Mouse (Mus musculus) heart, postnatal 25 days (tissue): Measurements from ENCODE around the gene Csdc2. TPM values are rescaled to one million over a fixed set of nuclear protein-coding genes. Genes with fewer than 3 reads are reported as not detected.
A peak's percentile ranks its signal among the peaks of the same experiment; 100 is the strongest.
"Not testable (repeated sequence)": the region's sequence is repeated elsewhere in the genome, so short reads cannot be mapped to it uniquely, and the experiment has no call there.

Source experiments
- DNase-seq: peaks from one replicate; pipeline ENCODE4 v3.0.0; 2022; ENCODE audit warnings: low spot score
- intact Hi-C: fragments of 180-260 bp; cut with DNase I; formaldehyde crosslinking; loops from one replicate; pipeline ENCODE4 v1.15.1; 2025
- total RNA-seq, 2 experiments: library from RNA; stranded (reverse); gene quantifications; 2 replicates each; pipeline ENCODE4 v1.2.3; 2021

Csdc2 gene
- 10 to 100 TPM; 73.5 to 87.5 TPM for total RNA-seq

DNA sequence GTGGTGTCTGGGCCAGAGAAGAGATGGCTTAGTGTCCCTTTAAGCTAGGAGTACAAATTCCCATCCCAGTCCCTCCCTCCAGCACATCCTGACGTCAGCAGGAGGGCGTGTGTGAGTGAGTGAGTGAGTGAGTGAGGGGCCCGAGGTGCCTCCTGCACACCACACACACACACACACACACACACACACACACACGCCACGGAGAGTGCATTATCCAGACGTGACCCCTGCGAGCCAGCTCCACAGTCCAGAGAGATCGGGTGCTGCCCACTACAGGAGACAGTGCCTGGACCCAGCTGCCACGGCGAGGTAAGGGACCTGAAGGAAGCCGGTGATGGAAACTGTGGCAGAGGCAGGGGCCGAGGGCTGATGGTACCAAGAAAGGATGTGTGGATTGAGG, at the start of gene Csdc2:
Gene Csdc2, plus strand, starts transcription at position 81 of the 400 bp plus-strand sequence.
- intact Hi-C loops: no loop called here

DNA sequence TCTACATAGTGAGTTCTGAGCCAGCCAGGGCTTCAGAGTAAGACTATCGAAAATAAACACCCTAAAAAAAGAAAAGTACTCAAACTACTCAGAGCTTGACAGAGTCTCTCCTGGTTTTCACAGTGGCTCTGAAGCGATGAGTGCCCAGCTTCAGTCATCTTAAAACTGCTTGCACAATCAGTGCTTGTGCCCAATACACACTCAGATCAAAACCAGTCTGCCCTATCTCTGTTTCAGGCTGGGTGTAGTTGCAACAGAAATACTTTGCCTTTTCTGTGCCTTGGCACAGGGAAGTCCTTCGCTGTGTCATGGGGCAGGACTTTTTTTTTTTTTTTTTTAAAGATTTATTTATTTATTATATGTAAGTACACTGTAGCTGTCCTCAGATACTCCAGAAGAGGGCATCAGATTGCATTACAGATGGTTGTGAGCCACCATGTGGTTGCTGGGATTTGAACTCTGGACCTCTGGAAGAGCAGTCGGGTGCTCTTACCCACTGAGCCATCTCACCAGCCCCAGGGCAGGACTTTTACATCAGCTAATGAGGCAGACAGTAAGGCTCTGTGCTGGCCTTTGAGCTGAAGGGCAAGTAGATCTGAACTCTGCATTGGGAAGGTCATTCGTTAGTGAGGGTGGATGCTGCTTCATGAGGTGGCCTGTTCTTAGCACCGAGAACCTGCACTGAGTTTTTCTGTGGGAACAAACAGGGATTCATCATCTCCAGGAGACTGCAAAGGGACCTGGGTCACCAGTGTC, 49.6 kb upstream of the Csdc2 start:
- no peak for DNase-seq
- intact Hi-C loops: no loop called here

More for the DNA sequence above, at the start of gene Csdc2:
- peak; percentile 42 for DNase-seq

DNA sequence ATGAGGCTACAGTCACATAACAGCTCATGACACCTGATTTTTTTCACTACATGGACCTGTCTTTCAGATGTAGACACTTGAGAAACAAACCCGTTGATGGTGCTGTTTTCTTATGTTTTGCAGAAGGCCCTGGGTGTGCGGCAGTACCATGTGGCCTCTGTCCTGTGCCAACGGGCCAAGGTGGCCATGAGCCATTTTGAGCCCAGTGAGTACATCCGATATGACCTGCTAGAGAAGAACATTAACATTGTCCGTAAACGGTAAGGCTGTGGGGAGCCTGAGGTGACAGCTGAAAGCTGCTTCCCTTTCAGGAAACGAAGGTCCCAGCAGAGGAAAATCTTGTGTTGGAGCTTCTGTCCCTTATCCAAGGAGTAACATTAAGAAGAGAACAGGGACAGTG, 47.4 kb upstream of the Csdc2 start:
- DNase-seq: no peak
- intact Hi-C loops: no loop called here

DNA sequence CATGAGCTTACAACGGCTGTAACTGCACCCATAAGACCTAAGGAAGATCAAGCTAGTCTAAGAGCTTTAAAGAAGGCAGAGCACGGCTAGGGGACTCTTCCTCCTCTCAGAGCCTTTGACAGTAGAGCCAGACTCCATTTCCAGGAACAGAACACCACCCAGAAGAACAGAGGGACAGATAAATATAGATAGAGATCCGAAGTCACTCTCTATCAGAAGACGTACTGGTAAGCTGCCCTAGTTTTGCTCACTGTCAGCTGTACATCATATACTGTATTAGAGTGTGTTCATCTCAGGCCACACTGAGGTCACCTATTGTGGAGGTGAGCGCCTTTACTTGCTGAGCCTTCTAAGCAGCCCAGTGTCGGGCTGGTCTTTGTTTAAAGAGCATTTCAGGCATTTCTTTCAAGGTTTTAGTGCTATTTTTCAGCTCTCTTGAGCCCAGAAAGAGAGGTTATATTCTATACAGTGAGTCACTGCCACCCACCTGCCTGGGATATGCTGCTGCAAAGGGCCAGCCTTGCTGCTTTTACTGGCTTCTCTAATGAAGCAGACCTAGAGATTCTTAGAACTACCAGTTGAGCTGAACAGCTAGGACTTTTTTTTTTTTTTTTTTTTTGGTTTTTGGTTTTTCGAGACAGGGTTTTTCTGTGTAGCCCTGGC, 45.3 kb upstream of the Csdc2 start:
- no peak for DNase-seq
- intact Hi-C loops: no loop called here

DNA sequence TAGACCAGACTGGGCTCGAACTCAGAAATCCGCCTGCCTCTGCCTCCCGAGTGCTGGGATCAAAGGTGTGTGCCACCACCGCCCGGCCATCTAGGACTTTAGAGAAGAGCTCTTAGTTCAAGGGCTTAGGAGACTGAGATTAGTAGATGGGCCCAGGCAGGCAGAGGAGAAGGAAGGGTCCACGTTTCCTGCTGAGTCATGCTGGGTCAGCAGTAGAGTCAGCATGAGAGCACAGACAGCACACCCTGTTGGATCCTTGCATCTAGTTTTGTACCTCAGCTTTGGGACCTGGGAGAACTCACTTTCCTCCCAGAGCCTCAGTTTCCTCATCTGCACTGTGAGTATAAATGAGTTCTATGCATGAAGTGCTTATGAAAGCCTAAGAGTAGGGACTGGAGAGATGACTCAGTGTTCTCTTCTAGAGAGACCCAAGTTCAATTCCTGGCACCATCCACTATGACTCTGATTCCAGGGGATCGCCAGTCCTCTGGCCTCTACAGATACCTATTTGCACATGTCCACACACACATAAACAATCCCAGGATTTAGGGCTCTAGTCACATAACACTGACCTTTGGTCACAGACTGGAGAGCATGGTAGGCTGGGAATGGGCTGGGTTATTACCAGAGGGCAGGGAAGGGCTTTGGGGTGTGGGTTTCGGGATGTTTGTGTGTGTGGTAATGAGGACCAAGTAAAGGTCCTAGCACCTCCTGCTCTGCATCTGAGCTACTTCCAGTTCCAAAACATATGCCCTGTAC, 44.6 kb upstream of the Csdc2 start:
- no peak for DNase-seq
- intact Hi-C loops: no loop called here

DNA sequence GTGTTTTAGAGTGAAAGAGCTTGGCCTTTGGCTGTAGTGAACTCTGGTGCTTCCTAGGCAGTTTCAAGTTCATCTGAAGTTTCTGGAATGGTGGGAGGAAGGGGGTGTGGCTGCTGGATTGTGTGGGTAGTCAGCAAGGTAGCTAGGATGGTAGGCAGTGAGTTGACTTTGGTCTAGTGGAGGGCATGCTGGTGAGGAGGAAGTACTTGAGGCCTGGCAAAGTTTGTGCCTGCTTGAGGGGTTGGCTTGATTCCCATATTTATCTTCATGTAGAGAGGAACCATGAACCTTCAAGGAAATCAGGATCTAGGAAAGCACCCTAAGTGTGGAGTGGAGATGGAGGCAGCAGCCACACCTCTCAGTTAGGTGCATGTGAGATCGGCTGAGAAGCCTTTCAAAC, 42.6 kb upstream of the Csdc2 start:
- no peak for DNase-seq
- intact Hi-C loops: no loop called here

DNA sequence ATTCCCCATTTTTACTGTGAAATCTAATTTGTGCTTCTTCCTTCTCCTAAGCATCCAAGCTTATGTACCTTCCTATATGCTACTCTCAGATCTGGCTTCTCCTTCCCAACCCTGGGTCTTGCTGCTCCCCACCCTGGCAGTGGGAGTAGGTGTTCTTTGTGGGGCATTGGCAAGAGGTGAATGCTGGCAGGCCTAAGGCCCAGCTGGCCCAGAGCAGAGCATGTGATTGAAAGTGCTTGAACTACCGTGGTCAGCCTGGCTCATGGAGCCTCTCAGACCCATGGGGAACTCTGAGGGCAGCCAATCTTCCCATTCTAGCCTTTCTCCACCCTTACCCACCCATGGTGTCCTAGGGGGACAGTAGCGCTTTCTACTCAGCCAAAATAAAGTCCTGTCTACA, 40.2 kb upstream of the Csdc2 start:
- intact Hi-C loops: no loop called here
- no peak for DNase-seq

DNA sequence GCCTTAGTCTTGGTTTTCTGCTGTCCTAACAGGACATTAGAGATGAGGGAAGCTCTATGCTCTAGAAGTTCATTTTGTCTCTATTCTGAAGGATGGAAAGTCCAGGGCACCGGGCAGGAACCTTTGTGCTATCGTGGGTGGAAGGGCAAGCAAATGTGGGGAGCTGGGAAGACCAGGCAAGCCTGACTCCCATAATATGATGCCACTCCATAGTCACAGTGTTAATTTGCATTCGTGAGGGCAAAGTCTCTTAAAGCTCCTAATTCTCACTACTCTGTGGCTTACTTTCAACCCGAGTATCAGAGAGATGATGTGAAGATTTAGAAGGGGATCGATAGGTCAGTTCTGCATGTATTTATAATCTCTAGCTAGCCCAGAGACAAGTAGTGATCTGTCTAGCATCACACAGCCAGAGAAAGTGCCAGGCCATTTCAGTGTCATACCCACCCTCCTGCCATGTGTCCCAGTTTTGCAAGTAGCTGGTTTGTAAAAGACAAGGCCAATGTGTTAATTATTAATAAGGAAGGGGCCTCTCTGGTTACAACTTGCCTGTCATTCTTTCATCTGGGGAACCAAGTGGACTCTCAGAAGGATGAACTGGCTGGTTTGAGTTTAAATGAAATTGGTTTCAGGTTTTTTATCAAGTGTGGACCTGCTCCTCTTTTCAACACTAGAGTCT, 38.8 kb upstream of the Csdc2 start:
- intact Hi-C loops: no loop called here
- no peak for DNase-seq

DNA sequence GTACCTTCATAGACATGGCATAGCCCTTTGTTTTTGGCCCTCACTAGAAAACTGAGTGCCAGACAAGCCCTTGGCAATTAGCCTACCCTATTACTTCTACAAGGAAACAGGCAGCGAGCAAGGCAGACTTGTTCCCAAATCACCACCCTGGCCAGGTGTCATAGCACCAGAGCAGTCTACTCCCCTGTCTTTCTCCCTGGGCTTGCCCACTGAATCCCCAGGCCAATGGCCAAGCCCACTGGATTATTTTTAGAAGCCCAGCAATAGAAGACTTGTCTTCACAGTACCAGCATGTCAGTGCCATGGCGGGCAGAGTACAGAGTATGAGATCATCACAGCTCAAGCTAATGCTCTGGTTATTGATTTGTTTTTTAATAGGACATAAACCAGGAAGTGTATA, 37.8 kb upstream of the Csdc2 start:
- DNase-seq: no peak
- intact Hi-C loops: no loop called here

DNA sequence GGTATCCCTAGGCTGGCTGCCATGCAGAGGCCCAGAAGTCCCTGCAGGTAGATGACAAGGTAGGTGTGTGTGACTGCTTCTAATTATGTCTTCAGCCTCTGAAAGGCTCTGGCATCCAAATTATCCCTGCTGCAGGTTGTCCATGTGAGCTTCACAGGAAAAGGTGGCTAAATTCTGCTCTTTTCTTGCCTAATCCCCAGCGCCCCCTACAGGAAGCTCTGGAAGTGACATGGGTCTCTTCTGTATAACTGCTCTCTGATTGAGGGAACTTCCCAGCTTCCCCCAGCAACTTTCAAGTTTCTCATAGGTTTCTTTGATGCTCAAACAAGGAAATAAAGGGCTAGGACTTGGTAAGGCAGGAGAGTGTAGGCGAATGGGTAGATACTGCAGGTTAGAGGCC, 31.6 kb upstream of the Csdc2 start:
- intact Hi-C loops: loop anchor here (2.0 kb wide), 1 partner anchor 74 kb away; no protein-coding TSS in a partner anchor
- no peak for DNase-seq

DNA sequence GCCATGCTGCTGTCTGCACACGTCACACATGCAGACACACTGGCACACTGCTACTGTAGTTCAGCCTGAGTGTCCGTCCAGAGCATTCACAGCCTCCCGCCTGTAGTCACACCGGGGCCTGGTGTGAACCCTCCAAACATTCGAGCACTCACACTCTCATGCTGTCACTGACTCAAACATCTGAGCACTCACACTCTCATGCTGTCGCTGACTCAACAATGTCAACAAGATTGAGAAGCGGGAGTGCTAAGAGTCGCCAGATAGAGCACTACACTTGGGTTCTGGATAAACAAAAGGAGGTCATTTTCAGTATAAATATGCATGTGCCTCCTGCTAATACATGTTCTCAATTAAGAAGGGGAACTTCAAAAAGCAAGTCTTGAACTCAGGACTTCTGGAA, 28.6 kb upstream of the Csdc2 start:
- no peak for DNase-seq
- intact Hi-C loops: no loop called here

DNA sequence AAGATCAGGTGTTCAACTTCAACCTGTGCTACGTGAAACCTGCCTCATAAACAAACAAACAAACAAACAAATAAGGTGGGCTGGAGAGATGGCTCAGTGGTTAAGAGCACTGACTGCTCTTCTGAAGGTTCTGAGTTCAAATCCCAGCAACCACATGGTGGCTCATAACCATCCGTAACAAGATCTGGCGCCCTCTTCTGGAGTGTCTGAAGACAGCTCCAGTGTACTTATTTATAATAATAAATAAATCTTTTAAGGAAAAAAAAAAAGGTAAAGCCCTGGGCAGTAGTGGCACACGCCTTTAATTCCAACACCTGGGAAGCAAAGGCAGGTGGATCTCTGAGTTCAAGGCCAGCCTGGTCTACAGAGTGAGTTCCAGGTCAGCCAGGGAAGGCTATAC, 27.8 kb upstream of the Csdc2 start:
- intact Hi-C loops, DNase-seq: not testable (repeated sequence)

DNA sequence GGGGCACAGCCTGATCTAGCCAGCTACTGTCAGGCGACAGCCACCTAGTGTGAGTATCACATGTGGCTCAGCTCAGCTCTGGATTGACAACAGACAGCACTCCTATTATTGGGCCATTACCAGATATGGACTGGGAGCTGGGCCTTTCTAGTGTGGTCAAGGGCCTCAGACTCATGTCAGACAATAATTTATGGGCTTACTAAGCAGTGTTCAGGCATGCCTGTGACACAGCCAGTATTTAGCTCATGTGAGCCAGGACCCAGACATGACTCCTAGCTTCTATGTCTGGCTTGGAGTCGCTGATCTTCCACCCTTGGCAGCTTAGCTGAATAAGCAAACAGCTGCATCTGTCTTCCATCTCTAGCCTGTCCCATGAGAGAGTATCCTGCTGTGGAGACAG, 24.1 kb upstream of the Csdc2 start:
- intact Hi-C loops: no loop called here
- no peak for DNase-seq

DNA sequence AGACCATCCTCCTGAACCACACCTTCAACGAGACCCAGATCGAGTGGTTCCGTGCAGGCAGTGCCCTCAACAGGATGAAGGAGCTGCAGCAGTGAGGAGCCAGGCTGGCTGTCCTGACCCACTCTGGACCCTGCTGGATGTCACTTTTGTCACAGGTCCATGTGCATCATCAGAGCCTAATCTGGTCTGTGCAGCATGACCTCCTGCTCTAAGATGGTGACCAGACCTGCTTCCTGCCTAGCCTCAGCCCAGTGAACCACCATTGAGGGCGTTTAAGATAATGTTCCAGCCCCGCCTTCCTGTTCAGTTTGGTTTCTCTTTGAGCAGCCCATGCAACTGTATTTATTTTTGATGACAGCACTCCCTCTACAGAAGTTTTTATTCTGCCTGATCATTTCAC, 21.9 kb upstream of the Csdc2 start:
- no peak for DNase-seq
- intact Hi-C loops: loop anchor here (5.0 kb wide), 1 partner anchor 172 kb away; no protein-coding TSS in a partner anchor

DNA sequence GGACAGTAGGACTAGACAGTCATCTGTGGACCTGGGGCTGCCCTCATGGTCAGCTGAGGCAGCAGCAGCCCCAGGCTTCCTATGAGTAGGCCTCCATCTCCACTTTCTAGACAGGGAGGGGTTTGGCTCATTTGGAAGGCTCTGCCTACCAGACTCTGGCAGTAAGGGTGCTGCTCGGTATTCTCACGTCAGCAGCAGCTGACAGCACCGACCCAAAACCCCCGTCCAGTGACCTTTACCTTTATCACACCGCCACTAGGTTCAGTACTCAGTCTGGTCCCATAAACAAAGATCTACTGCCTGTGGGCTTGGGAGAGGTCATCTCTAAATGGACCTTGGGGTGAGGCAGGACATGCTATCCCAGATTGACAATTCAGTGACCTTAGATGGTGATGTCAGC, 20.9 kb upstream of the Csdc2 start:
- no peak for DNase-seq
- intact Hi-C loops: loop anchor here (5.0 kb wide), 1 partner anchor 173 kb away; no protein-coding TSS in a partner anchor

DNA sequence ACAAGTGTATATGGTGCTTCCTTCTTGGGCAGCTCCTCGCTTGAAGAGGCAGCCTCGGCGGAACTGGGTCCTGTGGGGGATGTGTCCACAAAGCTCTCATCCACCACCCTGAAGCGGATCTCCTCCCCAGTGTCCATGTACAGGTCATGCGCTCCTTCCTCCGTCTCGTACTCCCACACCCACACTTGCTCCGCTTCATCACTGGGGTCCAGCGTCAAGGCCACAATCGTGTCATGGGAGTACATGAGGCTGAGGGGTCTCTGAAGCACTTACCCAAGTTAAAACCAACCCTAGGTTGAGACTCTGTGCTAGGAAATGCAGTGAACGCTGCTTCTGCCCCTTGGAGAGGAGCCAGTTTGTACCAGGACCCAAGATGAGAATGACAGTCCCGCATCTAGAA, 19.4 kb upstream of the Csdc2 start:
- intact Hi-C loops: loop anchor here (5.0 kb wide), 1 partner anchor 175 kb away; no protein-coding TSS in a partner anchor

DNA sequence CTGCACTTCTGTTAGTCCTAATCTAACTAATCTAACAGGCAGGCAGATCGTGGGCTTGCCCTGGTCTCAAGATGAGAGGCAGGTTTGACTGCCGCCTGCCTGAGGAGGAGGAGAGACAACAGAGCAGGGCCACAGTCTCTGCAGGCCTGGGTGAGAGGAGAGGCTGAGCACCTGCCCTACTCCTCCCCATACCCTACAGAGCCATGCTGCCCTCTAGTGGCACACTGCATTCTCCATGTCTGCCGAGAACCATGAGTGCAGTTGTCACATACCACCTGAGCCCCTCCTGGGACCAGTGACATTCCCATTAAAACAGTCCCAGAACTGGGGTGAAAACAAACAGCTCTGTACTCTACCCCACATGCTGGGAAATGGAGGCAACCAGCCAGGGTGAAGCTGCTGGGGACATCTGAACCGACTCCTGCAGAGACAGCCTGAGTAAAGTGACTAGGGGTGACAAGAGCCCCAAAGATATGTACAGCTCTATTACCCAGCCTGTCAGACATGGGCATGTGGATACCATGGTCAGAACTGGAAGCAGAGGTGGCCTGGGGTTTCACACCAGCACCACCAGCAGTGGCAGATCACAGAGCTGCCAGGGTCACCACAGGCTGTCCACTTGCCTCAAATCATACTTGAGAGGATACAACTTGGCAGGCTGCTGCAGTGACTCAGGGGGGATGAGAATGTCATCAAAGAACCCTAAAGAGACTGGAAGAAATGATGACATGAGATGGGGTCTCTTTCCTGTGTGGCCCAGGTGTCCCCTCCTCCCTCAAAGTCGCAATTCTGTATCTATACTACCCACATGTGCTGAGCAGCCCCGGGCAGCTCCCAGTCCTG, 18.7 kb upstream of the Csdc2 start:
- no peak for DNase-seq
- intact Hi-C loops: loop anchor here (2.0 to 5.0 kb wide), 2 partner anchors 87 to 176 kb away; no protein-coding TSS in a partner anchor

More for the DNA sequence above, 19.4 kb upstream of the Csdc2 start:
- no peak for DNase-seq

DNA sequence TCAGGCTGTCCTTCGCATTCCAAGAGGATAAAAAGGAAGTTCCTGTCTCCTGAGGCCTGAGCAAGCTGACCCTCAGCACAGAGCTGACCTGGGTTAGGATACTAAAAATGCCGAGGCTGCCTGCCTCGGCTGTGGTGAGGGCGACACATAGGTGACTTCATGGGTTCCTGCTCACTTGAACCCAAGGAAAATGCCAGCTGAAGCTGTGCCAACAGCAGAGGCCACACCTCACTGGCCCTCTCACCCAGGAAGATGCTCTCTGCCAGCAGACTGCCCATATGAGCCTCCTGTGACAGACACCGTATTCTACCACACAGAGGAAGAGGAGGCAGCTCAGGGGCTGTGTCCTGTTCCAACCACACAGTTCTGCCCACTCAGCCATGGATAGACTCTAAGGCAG, 17.5 kb upstream of the Csdc2 start:
- intact Hi-C loops: loop anchor here (2.0 to 5.0 kb wide), 2 partner anchors 88 to 177 kb away; no protein-coding TSS in a partner anchor
- DNase-seq: no peak

DNA sequence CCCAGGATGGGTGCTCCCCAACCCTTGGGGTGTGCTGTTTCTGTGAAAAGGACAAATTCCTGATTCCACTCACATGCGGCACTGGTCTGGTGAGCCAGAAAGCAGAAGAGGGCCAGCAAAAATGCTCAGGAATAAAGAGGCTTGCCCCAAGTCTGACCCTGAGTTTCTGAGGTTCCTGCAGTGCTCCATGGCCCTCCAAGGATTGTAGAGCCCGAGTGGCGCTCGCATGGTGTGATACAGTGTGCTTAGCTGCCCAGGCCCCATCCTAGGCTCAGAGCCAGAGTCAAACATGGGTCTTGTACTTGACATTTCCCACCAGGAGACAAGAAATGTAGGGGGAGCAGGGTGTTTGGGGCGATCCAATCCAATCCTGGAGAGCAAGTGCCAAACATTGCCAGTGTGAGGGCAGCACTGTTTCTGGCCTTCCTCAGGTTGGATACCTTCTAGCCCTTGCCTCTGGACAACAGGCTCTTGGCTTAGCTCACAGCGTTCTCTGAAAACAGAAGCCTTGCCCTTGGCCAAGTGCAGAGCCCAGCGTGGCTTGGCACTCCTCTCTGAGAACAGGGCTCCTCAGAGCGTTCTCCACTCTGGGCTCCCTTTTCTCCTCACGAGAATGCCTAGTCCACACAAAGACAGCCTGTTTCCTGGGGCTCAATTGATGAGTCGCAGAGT, 15.9 kb upstream of the Csdc2 start:
- intact Hi-C loops: no loop called here
- no peak for DNase-seq
